Mouse (Mus musculus) megakaryocyte-erythroid progenitor cell, adult 5-6 weeks (primary cell): ENCODE results near the gene Tm9sf1. TPM values are rescaled to one million over a fixed set of nuclear protein-coding genes. Genes with fewer than 3 reads are reported as not detected.
A peak's percentile ranks its signal among the peaks of the same experiment; 100 is the strongest.

Experiments used
- ATAC-seq: replicated peaks from 2 replicates; pipeline ENCODE4 v1.8.0; 2016; ENCODE audit warnings: mild to moderate bottlenecking, inconsistent platforms; ENCODE audit not compliant: severe bottlenecking, poor library complexity, low FRiP score, low TSS enrichment
- total RNA-seq, 2 experiments: library from RNA; stranded (forward) in 1 of 2; stranded (reverse) in 1 of 2; fragments of 200-1000, 215-1000 nt in 1 of 2; fragments of >200 nt in 1 of 2; fragmentation: Nextera tagmentation in 1 of 2; gene quantifications; 2 replicates each; pipeline ENCODE4 v1.2.3; 2014 to 2017

Tm9sf1 gene
- total RNA-seq, 2 experiments from 2014 or later, result 52.6 to 61.9 TPM

GRCm38 (mm10) chr14:55637795-55638194, 5.8 kb downstream of the Tm9sf1 start, which contains the start of gene Gm49378:
Gene Gm49378 (minus strand): TSS chr14:55637895.
- ATAC-seq, result no peak

- peak; percentile 94 for ATAC-seq
These were observed 8.0 kb downstream of the Tm9sf1 start, which contains the start of gene Ipo4 for GRCm38 (mm10) chr14:55635523-55636007. Gene Ipo4 (minus strand): TSS chr14:55635957.

- peak; percentile 43 for ATAC-seq
These were observed 8.6 kb downstream of the Tm9sf1 start for GRCm38 (mm10) chr14:55634874-55635522.

GRCm38 (mm10) chr14:55629312-55629711, 14.3 kb downstream of the Tm9sf1 start:
- peak; percentile 68 for ATAC-seq

GRCm38 (mm10) chr14:55628077-55628827, 15.4 kb downstream of the Tm9sf1 start:
- no peak for ATAC-seq

- ATAC-seq, result peak; percentile 59
These were observed 25.0 kb downstream of the Tm9sf1 start for GRCm38 (mm10) chr14:55618486-55619195.

GRCm38 (mm10) chr14:55617822-55618221, 25.8 kb downstream of the Tm9sf1 start, which contains the start of gene Rec8:
Gene Rec8 (plus strand): TSS chr14:55618037.
- ATAC-seq, result peak; percentile 79

GRCm38 (mm10) chr14:55616844-55617243, 26.8 kb downstream of the Tm9sf1 start:
- no peak for ATAC-seq

- ATAC-seq, result no peak
These were observed 27.7 kb downstream of the Tm9sf1 start for GRCm38 (mm10) chr14:55615876-55616275.

GRCm38 (mm10) chr14:55614565-55615178, 28.9 kb downstream of the Tm9sf1 start:
- ATAC-seq, result peak; percentile 57

- no peak for ATAC-seq
These were observed 30.3 kb downstream of the Tm9sf1 start for GRCm38 (mm10) chr14:55613346-55613745.

GRCm38 (mm10) chr14:55608339-55608738, 35.3 kb downstream of the Tm9sf1 start:
- no peak for ATAC-seq

- ATAC-seq, result peak; percentile 35; the same call in 1 of the 2 replicates
These were observed 37.7 kb downstream of the Tm9sf1 start for GRCm38 (mm10) chr14:55605743-55606459.

- ATAC-seq, result no peak
These were observed 38.8 kb downstream of the Tm9sf1 start for GRCm38 (mm10) chr14:55604823-55605222.

- peak; percentile 90 for ATAC-seq
These were observed 39.7 kb downstream of the Tm9sf1 start for GRCm38 (mm10) chr14:55603633-55604576.

GRCm38 (mm10) chr14:55603271-55603632, 40.4 kb downstream of the Tm9sf1 start, which contains the start of gene Irf9:
Gene Irf9 (plus strand): TSS chr14:55603571.
- no peak for ATAC-seq

GRCm38 (mm10) chr14:55598521-55599390, 44.9 kb downstream of the Tm9sf1 start:
- no peak for ATAC-seq
